Mouse (Mus musculus) large intestine, adult 2 months (tissue): ENCODE measurements around the gene Rab24. TPM values are rescaled to one million over a fixed set of nuclear protein-coding genes. Genes with fewer than 3 reads are reported as not detected.

Source experiments
- DNase-seq: peaks from one replicate; pipeline ENCODE4 v3.0.0-alpha.2; 2012; ENCODE audit warnings: low read depth, low spot score
- whole genome bisulfite sequencing: fragments of 180-500 bp; shearing (Covaris S2); methylation state at CpG from one replicate; pipeline ENCODE4 v1.1.7; 2018; 5-methylcytosine and 5-hydroxymethylcytosine counted together
- polyA plus RNA-seq: library from polyadenylated mRNA; depleted of rRNA; stranded (reverse); fragments of >200 nt; gene quantifications from 2 replicates; pipeline ENCODE4 v1.2.3, GENCODE M21; 2012

The Rab24 gene
- polyA plus RNA-seq, 1 experiment = 92.2 TPM

- no peak for DNase-seq
- 1% methylated on average over 79 of the region's 82 CpGs for WGBS
Measured at GRCm38 (mm10) chr13:55329683-55330566, 8.2 kb upstream of the Rab24 start, which contains the start of gene Mxd3. Gene Mxd3 (minus strand): TSS chr13:55329823.

GRCm38 (mm10) chr13:55329109-55329682, 7.5 kb upstream of the Rab24 start:
- no peak for DNase-seq
- under 1% methylated on average over 29 of the region's 29 CpGs for WGBS

GRCm38 (mm10) chr13:55328641-55329040, 6.9 kb upstream of the Rab24 start:
- DNase-seq = no peak
- WGBS = 83% methylated on average over 4 of the region's 4 CpGs

GRCm38 (mm10) chr13:55328171-55328570, 6.4 kb upstream of the Rab24 start:
- 81% methylated on average over 6 of the region's 6 CpGs for WGBS
- no peak for DNase-seq

GRCm38 (mm10) chr13:55327633-55328032, 5.9 kb upstream of the Rab24 start:
- peak; percentile 85 for DNase-seq
- 7% methylated on average over 8 of the region's 8 CpGs for WGBS

GRCm38 (mm10) chr13:55327169-55327568, 5.4 kb upstream of the Rab24 start:
- no peak for DNase-seq
- WGBS = 58% methylated on average over 4 of the region's 4 CpGs

- 64% methylated on average over 11 of the region's 11 CpGs for WGBS
- DNase-seq = no peak
Measured at GRCm38 (mm10) chr13:55325596-55325995, 3.9 kb upstream of the Rab24 start.

GRCm38 (mm10) chr13:55322130-55322825, 532 bp upstream of the Rab24 start:
- DNase-seq = no peak
- under 1% methylated on average over 31 of the region's 31 CpGs for WGBS

GRCm38 (mm10) chr13:55319931-55320533, 1.7 kb downstream of the Rab24 start, which contains the start of gene Prelid1:
Gene Prelid1 (plus strand): TSS chr13:55320500.
- WGBS = 41% methylated on average over 4 of the region's 4 CpGs

GRCm38 (mm10) chr13:55318351-55318750, 3.4 kb downstream of the Rab24 start:
- DNase-seq = no peak
- WGBS = 78% methylated on average over 3 of the region's 3 CpGs

More at GRCm38 (mm10) chr13:55319931-55320533, 1.7 kb downstream of the Rab24 start, which contains the start of gene Prelid1:
- no peak for DNase-seq

- 59% methylated on average over 2 of the region's 2 CpGs for WGBS
- no peak for DNase-seq
Measured at GRCm38 (mm10) chr13:55314891-55315412, 6.8 kb downstream of the Rab24 start.

- DNase-seq = no peak
- 75% methylated on average over 9 of the region's 9 CpGs for WGBS
Measured at GRCm38 (mm10) chr13:55313051-55313450, 8.7 kb downstream of the Rab24 start.

- 88% methylated on average over 8 of the region's 8 CpGs for WGBS
- no peak for DNase-seq
Measured at GRCm38 (mm10) chr13:55312028-55312630, 9.6 kb downstream of the Rab24 start.

- 70% methylated on average over 5 of the region's 5 CpGs for WGBS
- no peak for DNase-seq
Measured at GRCm38 (mm10) chr13:55300913-55301312, 20.8 kb downstream of the Rab24 start.

- WGBS = 96% methylated on average over 1 of the region's 1 CpGs
- DNase-seq = no peak
Measured at GRCm38 (mm10) chr13:55296760-55297159, 25.0 kb downstream of the Rab24 start.

GRCm38 (mm10) chr13:55288854-55289253, 32.9 kb downstream of the Rab24 start:
- DNase-seq = no peak
- 69% methylated on average over 3 of the region's 3 CpGs for WGBS

- WGBS = 90% methylated on average over 5 of the region's 5 CpGs
- DNase-seq = no peak
Measured at GRCm38 (mm10) chr13:55277646-55278045, 44.1 kb downstream of the Rab24 start.

- WGBS = 94% methylated on average over 5 of the region's 5 CpGs
- DNase-seq = no peak
Measured at GRCm38 (mm10) chr13:55277203-55277602, 44.5 kb downstream of the Rab24 start.
